Mouse (Mus musculus): Measurements from ENCODE around the gene Gm11992. TPM values are rescaled to one million over a fixed set of nuclear protein-coding genes. Genes with fewer than 3 reads are reported as not detected.

Gm11992 gene
- not detected for total RNA-seq (2022)

DNA sequence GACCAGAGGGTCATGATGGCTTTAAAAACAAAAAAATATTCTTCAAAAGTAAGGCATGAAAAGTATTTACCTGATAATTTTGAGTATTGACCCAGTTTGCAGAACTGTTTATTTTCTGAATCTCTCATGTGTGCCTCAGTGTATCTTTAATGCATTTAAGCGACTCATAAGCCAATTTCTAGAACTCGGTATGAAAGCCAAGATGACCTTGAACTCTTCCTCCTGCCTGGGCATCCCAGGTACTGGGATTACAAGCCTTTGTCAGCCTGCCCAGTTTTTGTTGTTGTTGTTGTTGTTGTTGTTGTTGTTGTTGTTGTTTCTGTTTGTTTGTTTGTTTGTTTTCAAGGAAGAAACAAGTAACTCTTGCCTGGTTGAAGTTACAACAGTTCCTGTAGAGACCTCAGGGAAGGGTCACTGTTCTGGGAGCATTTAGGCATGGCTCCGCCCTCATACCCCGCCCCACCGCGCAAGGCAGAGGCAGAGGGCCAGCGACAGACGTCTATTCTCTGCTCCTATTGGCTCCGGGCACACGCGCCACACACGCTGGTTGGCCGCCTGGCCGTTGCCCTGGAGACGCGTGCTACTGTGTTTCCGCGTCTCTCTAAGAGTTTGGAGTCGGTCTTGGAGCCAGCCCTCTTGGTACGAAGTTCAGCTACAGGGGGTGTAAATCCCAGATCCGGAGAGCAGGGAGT, at the start of gene Gm11992:
Gene Gm11992 (plus strand): TSS at position 584 of the 692 bp plus-strand sequence.
- peak; percentile 48 to 66 for DNase-seq (ENCODE audit: low spot score in 2 of 2)

DNA sequence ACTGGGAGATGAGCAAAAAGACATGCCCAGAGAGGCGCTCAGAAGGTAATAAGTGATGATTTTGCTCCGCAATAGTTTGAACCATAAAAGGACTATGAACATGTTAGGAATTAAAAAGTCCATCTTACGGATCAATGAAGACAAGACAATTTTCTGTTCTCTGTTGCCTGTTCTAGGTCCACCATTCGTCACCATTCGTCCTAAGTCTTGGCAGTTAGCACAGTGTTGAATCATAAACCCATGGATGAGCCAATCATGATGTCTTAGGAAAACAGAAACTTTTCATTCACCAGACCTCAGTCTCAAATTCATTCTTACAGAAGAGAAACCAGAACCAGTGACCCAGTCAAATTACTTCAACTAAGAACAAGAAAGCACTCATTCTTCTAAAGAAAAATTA, 39.6 kb upstream of the Gm11992 start:
- no peak for DNase-seq (ENCODE audit: low spot score in 2 of 2)

DNA sequence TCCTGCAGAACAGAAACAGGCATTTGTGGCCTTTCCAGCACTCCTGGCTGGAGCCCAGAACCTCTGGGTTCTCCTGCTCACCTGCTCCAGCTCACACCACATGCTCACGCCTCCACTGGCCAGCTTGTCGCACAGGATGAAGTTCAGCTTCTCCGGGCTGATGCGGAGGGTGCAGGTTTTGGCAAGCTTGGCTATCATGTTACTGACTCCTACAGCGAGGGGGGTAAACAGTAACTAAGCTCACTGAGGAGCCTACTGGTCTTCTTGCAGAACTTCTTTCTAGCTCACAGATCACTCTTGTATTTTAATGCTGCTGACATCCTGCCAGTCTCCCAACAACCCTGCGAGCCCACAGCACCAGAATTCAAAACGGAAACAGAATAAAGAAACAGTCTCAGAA, 38.0 kb upstream of the Gm11992 start:
- no peak for DNase-seq (ENCODE audit: low spot score in 2 of 2)

DNA sequence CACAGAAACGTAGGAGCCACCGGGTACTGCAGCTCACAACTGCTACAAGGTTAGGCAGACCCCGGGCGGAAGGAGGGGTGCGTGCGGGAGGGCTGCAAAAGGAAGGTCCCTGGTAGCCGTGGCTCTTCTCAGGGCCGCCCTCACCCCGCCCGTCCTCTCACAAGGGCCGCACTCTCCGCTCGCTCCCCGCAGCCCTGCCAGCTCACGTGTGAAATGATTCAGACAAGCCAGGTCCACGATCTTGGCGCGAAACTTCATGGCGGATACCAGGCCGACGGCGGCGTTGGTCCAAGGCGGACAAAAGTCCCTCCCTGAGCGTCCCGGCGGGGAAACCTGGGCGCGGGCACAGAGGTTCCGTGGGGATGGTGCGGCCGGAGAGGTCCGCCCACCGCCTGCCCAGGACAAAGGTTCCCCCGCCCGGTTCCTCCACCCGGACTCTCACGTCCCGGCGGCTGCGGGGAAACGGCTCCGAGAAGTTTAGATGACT, 37.5 kb upstream of the Gm11992 start, which contains the start of gene Hus1:
Gene Hus1 (minus strand): TSS at position 339 of the 487 bp plus-strand sequence.
- DNase-seq (ENCODE audit: low spot score in 2 of 2): peak; percentile 77 to 80

DNA sequence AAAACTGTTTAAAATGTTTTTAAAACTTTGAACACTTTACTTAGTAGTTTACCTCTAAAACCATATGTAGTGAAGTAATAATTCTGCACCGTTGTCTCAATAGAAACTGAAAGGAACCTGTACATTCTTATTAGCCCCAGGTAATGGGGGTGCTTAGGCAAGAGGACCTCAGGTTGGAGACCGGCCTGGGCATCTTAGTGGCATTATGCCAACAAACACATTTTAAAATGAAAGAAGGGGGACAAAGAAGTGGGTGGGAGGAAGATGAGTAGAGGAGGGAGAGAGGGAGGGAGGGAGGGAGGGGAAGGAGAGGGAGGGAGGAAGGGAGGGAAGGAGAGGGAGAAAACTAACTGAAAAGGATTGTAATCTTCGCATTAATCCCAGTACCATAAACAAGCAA, 37.0 kb upstream of the Gm11992 start:
- no peak for DNase-seq (ENCODE audit: low spot score in 2 of 2)

DNA sequence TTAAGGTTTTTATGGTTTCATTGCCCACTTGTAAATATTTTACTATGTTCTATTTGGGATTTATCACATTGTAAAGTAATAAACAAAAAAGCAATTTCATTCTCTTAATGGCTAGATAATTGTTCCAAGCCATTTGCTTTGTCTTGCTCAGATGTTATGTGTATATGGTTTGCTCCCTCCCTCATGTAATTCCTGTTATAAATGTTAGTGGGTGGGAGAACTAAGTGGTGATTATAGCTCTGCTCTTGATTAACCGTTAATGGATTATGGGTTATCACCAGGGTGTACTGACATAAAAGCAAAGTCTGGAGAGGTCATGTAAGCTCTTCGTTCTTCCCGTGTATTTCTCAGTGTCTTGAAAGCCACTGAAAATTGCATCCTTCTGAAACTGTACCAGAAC, 33.7 kb upstream of the Gm11992 start:
- no peak for DNase-seq (ENCODE audit: low spot score in 2 of 2)

DNA sequence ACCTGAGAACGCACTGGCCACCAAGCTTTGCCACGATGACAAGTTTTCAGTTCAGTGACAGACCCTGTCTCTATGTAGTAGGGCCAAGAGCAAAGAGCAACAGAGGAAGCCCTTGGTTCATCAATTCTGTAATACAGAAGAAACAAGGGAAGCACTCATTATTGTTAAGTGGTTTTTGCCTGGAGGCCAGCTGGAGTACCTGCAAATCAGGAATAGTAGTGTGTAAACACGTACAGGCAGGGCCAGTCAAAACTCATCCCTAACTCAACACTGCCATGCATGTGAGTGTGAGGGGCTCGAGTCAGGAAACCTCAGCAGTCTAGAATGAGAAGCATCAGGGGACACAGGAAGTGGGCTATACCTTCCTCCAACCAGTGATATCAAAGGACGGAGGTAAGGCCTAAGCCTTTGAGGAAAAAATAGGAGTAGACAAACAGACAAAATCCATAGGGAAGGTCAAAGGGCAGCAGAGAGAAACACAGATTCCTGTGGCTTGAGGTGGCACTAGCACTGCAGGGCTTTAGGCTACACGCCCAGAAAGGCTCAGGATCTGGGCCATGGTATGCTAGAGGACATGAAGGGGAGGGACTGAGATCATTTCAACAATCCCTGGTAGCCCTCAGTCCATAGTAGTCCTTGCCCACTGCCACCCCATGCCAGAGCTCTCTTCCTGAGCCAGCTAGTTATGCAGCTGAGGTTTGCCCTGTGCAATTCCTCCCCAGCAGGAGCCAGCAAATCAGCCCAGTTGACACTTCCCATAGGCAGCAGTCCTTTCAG, 29.7 kb upstream of the Gm11992 start:
- DNase-seq (ENCODE audit: low spot score in 2 of 2): no peak

DNA sequence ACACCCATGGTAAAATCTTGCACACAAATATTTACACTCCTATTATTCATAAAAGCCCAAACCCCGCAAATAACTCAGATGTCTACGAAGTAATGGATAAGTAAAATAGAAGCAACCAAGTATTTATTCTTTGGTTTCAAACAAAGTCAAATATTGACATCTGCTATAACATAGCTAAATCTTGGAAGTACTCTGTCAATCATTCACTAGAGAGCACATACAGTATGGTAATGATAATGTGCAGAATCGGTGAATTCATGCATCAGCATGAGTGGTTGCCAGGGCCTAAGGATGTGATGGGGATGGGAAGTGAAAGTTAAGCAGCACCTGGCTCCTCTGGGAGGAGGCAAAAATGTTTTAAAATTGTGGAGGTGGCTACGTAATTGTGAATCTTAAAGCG, 28.2 kb upstream of the Gm11992 start:
- no peak for DNase-seq (ENCODE audit: low spot score in 2 of 2)

DNA sequence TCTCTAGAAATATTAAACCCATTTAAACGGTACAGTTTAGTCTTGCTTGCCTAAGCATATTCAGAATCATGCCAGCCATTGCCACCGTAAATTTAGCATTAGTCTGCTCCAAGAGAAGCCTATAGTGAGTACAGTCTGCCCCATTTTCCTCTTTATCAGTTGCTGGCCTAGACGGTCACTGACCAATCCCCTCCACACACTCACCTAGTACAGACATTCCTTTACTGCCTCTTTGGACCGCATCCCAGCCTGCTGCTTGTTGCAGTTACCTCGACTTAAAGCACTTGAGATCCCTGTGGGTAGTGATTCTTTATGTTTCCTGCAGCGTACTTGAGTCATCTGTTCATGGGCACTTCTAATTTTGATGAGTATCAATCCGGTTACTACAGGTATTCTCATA, 23.6 kb upstream of the Gm11992 start:
- no peak for DNase-seq (ENCODE audit: low spot score in 2 of 2)

DNA sequence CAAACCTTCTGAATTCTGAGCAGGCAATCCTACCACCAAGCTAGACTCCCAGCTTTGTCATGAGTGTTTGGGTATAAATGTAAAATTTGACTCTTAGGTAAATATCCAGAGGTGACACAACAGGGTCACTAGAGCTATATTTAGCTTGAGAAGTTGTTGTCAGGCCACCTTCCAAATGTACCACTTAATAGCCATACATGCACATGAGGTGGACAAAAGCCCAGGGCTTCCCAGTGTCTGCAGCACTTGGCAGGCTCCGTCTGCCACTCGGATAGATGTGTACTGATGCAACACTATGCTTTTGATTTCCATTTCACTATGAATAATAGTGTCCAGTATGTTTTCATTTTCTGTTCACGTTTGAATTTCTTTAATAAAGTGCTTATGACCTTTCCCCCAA, 23.2 kb upstream of the Gm11992 start:
- no peak for DNase-seq (ENCODE audit: low spot score in 2 of 2)

DNA sequence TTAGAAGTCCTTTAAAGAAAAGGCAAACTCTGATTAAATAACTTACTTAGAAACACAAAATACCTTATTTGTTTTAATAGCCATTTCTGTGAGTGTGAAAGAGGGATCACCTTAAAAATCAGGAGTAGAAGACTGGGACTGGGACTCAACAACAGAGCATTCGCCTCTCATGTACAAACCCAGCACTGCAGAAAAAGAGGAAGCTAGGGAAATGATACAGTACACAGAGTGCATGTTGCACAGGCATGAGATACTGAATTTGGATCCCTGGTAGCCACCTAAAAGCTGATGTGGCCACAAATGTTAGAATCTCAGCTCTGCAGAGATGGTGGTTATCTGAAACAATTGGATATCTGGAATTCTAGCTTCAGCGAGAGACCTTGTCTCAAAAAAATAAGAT, 16.9 kb upstream of the Gm11992 start:
- no peak for DNase-seq (ENCODE audit: low spot score in 2 of 2)

DNA sequence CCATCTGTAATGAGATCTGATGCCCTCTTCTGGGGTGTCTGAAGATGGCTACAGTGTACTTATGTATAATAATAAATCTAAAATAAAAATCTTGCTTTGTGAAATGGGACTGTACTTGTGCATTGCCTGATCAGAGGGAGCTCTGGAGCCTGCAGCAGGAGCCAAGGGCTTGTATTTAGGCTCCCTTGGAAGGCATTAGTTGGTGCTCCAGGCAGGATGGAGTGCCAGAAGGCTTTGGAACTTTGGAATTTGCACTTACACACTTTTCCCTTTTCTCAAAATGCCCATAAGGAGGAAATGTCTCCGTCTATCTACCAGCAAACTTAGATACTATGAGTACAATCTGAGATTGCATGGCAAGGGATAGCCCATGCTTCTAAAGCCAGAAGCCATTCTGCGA, 1.8 kb upstream of the Gm11992 start:
- DNase-seq (ENCODE audit: low spot score in 2 of 2): no peak

DNA sequence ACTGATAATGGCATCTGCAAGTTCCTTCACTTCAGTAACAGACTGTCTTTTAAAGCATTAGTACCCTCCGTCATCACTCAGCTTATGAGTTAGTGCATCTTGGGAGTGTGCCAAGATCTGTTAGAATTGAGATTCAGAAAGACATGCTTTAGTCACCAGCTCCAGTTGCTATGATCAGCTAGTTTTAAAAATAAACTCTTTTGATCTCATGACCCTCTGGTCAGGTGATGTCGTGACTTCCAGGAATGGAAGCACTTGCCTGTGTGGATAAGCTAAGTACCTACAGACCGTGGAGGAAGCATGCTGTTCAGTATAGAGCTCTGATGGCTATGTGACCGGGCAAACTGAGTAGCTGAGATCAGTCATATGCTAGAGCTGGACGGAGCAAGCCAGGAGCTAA, 1.4 kb upstream of the Gm11992 start:
- DNase-seq (ENCODE audit: low spot score in 2 of 2): no peak

DNA sequence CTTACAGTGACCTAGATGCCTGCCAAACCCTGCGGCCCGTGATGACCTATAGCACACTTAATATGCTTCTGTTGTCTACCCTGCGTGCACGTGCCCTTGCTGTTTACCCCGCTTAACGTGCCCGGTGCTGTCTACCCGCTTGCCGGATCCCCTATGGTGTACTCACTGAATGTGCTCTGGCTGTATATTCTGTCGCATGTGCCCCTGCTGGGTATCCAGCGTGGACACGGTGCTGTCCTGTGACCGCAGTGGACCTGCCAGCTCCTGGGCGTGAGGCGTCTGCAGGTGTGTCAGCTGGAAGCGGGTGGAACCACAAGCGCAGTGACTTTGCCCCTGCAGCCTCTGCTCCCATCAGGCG, 288 bp downstream of the Gm11992 start, which contains the start of gene Sun3:
Gene Sun3 (minus strand): TSS at position 289 of the 358 bp plus-strand sequence.
- DNase-seq (ENCODE audit: low spot score in 2 of 2): no peak

DNA sequence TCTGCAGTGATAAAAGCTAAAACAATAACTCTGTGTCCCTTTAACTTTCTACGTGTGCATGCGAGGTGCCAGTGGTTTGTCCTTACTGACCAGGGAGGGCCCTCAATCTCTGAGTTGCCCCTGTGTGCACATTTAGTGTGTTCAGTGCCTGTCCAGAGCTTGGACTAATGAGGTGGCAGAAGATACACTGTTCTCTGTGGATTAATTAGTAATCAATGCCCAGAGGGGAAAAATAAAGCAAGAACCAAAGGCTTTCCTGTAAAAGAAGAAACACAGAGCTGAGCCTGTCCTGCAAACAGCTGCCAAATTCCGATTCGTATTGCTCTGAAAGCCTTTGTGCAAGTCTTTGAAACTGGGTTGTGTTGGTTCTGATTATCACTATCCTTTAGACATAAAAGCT, 1.8 kb downstream of the Gm11992 start:
- no peak for DNase-seq (ENCODE audit: low spot score in 2 of 2)

DNA sequence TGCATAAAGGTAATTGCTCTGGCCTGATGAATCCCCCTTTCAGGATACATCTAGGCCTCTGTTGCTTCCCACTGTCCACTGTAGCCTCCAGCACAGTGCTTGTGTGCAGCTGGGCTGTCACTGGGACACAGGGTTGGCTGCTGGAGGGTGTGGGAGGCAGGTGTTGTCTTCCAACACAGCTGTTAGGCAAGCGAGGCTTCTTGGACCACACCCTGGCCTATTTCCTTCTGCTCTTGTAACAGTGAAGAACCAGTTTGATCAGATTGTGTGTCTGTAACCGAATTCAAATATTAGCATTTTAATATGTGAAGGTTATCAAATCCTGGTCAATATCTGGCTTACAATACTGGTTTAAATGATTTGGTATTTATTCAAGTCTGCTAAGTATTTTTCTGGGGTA, 3.5 kb downstream of the Gm11992 start:
- DNase-seq (ENCODE audit: low spot score in 2 of 2): no peak

DNA sequence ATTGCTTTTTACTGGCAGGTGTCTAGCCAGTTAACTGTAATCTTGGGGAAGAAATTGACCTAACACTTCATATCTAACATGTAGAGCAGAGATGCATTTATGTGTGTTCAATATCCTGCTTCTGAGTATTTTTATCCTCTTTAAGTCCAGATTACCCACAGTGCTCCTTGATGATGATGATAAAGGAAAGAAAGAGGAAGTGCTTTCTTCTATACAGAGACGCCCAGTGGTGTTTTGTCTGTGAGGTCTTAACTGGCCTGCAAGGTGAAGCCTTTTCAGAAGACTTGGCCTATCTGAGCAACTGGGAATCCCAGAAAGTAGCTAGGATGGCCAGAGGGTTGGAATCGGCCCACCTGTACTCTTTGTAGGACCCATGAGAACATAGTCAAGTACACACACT, 8.5 kb downstream of the Gm11992 start:
- DNase-seq (ENCODE audit: low spot score in 2 of 2): no peak

DNA sequence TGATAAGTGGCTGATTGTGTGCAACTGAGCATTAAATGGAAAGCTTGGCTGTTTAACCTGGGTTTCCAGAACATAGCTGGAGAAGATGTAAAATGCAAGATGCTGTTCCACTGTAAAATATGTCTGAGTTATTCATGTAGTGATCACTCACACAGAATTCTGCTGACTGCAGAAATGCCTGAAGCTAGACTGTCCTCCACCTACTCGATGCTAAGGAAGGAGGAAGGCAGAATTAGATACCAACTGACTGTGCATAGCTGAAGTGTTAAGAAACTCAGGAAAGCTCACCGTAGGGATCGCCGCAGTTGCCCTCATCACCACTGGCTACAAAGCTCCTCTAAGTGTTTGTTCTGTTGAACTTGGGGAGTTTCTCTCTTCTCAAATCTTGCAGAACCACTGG, 9.3 kb downstream of the Gm11992 start:
- no peak for DNase-seq (ENCODE audit: low spot score in 2 of 2)

DNA sequence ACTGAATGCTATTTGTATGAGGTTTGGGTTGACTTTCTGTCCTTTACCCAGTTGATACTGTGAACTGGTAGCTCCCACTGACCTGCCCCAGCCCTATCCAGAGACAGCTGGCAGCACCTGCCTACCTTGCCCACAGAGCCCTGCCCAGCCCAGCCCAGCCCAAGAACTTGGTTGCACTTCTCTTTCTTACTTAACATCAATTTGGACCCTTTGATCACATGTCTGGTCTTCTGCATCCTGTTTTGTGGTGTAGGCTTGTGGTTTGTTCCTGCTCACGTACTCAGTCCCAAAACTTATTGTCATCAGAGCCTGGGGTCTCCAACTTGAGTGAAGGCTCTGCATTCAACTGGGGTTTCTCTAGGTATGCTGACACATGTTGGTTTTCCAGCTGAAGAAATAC, 11.6 kb downstream of the Gm11992 start:
- no peak for DNase-seq (ENCODE audit: low spot score in 2 of 2)

DNA sequence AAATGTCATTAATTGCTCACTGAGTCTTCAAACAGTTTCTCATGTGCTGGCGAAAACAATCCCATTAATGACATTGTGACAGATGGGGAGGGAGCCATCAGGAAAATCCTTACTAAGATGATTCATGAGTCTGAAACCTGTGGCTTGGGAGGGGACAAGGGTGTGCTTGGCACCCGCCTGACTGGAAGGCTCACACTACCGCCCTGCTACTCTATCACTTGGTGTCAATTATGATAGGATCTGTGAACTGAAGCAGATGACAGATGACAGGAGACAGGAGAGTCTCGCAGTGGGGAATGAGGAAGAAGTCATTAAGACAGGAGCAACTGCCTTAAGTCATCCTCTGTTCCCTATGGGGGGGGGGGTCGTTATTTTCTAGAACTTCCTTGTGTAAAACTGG, 12.1 kb downstream of the Gm11992 start:
- DNase-seq (ENCODE audit: low spot score in 2 of 2): no peak

DNA sequence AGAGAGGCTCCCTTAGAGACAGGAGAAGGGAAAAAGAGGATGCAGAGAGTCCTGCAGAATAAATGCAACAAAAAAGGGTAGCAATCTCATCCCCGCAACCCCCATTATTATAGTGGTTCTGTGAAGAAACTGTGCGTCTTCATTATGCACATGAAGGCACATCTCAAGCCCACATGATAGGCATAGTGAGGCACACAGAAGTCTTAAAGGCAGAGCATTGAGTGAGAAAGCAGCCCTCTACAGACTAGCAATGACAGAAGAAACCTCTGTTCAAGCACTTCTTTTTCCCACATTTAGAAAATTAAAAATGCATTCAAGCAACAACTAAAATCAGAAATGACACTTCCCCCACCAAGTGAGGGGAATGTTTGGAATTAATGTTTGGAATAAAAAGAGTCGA, 28.1 kb downstream of the Gm11992 start:
- DNase-seq (ENCODE audit: low spot score in 2 of 2): no peak

DNA sequence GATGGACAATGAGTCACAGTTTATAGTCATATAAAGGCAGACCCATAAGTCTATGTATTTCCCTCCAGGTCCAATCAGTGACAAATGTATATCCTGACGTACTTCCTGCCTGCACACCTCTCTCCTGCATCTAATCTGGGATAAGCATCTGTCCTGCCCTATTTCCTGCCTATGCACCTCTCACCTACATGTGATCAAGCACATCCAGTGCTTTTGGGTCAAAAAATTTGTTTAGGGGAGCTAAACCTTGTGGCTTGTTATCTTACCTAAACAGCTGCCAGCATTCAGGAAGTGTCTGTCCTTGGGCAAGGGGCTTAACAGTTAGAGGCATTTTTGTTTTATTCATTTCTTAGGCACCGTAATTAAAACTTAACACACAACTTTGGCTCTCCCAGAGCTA, 64.8 kb downstream of the Gm11992 start:
- no peak for DNase-seq (ENCODE audit: low spot score in 2 of 2)
